Mouse (Mus musculus) kidney, postnatal 0 days (tissue): Measurements from ENCODE around the gene Aph1a. TPM values are rescaled to one million over a fixed set of nuclear protein-coding genes. Genes with fewer than 3 reads are reported as not detected.

Source experiments
- ATAC-seq: fragments of 200-750 bp; cut with Nextera tagmentation; replicated peaks from 2 replicates; pipeline ENCODE4 v1.8.0; 2017; ENCODE audit warnings: low read depth, moderate number of reproducible peaks, moderate TSS enrichment, moderate library complexity; ENCODE audit not compliant: low FRiP score
- DNase-seq: peaks from one replicate; pipeline ENCODE4 v3.0.0-alpha.2; 2016; ENCODE audit warnings: low spot score
- H3K27ac ChIP-seq: fragments of 300-500 bp; sonication (generic); 2 replicates; pipeline ENCODE4 v1.5.1; 2014; ENCODE audit warnings: mild to moderate bottlenecking
- H3K27me3 ChIP-seq: fragments of 300-500 bp; sonication (generic); 2 replicates; pipeline ENCODE4 v1.6.1; 2014; ENCODE audit warnings: low read length, mixed read lengths; ENCODE audit not compliant: insufficient read depth
- H3K36me3 ChIP-seq: fragments of 300-500 bp; sonication (generic); 2 replicates; pipeline ENCODE4 v1.6.1; 2014; ENCODE audit warnings: low read length, mixed read lengths; ENCODE audit not compliant: insufficient read depth
- H3K4me1 ChIP-seq: fragments of 300-500 bp; sonication (generic); replicated peaks from 2 replicates; pipeline ENCODE4 v1.6.1; 2014; ENCODE audit warnings: antibody characterized with exemption, low read length, mixed read lengths; ENCODE audit not compliant: insufficient read depth
- H3K4me2 ChIP-seq: fragments of 300-500 bp; sonication (generic); 2 replicates; pipeline ENCODE4 v1.6.1; 2014; ENCODE audit warnings: mild to moderate bottlenecking, low read length, moderate library complexity, mixed read lengths
- H3K4me3 ChIP-seq: fragments of 300-500 bp; sonication (generic); replicated peaks from 2 replicates; pipeline ENCODE4 v1.5.1; 2014; ENCODE audit warnings: low read depth, low read length
- H3K9ac ChIP-seq: fragments of 300-500 bp; sonication (generic); 2 replicates; pipeline ENCODE4 v1.6.1; 2014; ENCODE audit warnings: low read depth, low read length
- H3K9me3 ChIP-seq: fragments of 300-500 bp; sonication (generic); replicated peaks from 2 replicates; pipeline ENCODE4 v1.6.1; 2016; ENCODE audit warnings: low read length, inconsistent platforms, mixed read lengths
- CTCF ChIP-seq: IDR thresholded peaks from 2 replicates; pipeline ENCODE4 v1.5.1; 2016; ENCODE audit warnings: antibody characterized with exemption, low read depth, mild to moderate bottlenecking, moderate library complexity
- WGBS: fragments of 180-500 bp; shearing (Covaris S2); extraction: QIAGEN DNeasy Blood & Tissue Kit; methylation state at CpG from one replicate; pipeline ENCODE4 v1.1.7; 2014; 5-methylcytosine and 5-hydroxymethylcytosine counted together
- polyA plus RNA-seq: library from polyadenylated mRNA; unstranded; fragments of >200 nt; fragmentation: Nextera tagmentation; extraction: Ambion mirVana; gene quantifications from 2 replicates; pipeline ENCODE4 v1.2.1, GENCODE M21; 2015

Gene Aph1a
- polyA plus RNA-seq, 1 experiment from 2014 or later = 48.7 TPM

DNA sequence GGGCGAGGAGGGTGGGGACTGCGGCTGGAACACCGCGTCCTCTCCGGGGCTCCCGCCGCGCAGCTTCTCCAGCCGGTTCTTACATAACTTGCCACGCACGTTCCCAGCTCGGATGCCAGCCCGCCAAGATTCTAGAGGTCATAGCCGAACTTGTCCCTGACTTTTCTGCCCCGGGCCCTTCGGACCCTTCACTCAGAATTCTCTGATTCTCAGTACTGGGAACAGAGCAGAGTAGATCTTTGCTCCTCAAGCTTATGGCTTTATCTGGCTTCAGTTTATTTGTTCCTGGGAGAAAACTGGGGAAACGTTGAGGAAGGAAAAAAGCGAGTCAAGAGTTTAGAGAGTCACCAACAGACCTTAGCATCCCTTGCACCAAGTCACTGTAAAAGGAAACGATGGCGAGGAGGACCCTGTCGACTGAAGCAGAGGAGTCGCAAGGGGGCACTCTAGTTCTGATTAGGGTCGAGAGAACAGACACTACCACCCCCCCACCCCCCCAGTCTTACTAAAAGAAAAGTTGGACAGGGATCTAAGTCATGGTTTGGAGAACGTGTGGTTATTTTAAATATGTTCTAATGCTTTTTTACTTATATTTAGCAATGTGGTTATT, 10.8 kb upstream of the Aph1a start:
- Histone ChIP-seq H3K9ac (peak overlapping the region; percentile 5; the same call in 1 of the 2 replicates), H3K4me1 (peaks cover 6% of the 10 kb centered on the region; the same call in 1 of the 2 replicates), H3K36me3 (0 out of 2 replicates have a peak, but pooled peaks cover 3% of the 10 kb centered on the region), H3K27ac (0 out of 2 replicates have a peak overlapping the region, but pooled peaks have one; percentile 0), H3K4me2 (peak overlapping the region; percentile 97), H3K27me3 (no peaks in the 10 kb centered on the region), H3K4me3 (peak overlapping the region; percentile 26), H3K9me3 (no peaks in the 10 kb centered on the region)
- peak; percentile 71 for TF ChIP-seq CTCF
- no peak for ATAC-seq
- DNase-seq = peak; percentile 93
- WGBS = 3% methylated on average over 24 of the region's 24 CpGs

DNA sequence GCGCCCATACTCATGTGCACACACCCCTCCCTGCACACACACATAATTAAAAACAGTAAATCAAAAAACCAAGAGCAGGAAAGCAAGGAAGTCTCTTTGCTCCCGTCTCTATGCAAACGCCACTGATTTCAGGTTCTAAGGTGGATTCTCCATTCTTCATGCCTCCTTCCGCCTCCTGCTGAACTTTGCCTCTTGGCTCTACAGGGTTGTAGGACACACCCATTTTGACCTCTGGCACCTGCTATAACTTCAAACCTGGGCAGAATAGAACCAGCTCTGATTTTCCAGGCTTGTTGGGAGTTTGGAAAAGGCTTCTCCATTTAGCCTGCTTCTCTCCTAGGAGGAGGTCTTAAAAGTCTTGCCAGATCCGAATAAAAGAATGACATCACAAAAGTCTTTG, 9.4 kb upstream of the Aph1a start:
- no peak for TF ChIP-seq CTCF
- H3K27ac ChIP-seq = no peak overlapping the region
- H3K4me1 ChIP-seq = peaks cover 6% of the 10 kb centered on the region; the same call in 1 of the 2 replicates
- ATAC-seq (no peak), DNase-seq (no peak)
- H3K27me3 ChIP-seq = no peaks in the 10 kb centered on the region
- H3K9me3 ChIP-seq = no peaks in the 10 kb centered on the region
- H3K4me2 ChIP-seq = no peak overlapping the region
- H3K4me3 ChIP-seq = no peak overlapping the region
- H3K36me3 ChIP-seq = 0 out of 2 replicates have a peak, but pooled peaks cover 3% of the 10 kb centered on the region
- 63% methylated on average over 5 of the region's 5 CpGs for WGBS
- H3K9ac ChIP-seq = no peak overlapping the region

DNA sequence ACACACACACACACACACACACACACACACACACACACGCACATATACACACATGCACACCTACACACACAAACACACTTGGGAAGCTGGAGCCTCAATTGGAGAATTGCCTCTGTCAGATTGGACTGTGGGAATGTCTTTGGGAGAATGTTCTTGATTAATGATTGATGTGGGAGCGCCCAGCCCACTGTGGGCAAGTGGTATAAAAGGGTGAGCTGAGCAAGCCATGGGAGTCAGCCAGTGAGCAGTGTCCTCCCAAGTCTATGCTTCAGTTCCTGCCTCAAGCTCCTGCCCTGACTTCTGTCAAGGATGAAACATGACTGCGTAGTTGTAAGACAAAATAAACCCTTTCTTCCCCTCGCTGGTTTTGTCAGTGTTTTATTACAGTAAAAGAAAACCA, 6.2 kb upstream of the Aph1a start:
- H3K36me3 ChIP-seq = 0 out of 2 replicates have a peak, but pooled peaks cover 3% of the 10 kb centered on the region
- H3K27ac ChIP-seq = no peak overlapping the region
- no peaks in the 10 kb centered on the region for H3K9me3 ChIP-seq
- H3K4me3 ChIP-seq = no peak overlapping the region
- no peaks in the 10 kb centered on the region for H3K27me3 ChIP-seq
- WGBS = 38% methylated on average over 4 of the region's 4 CpGs
- peaks cover 20% of the 10 kb centered on the region for H3K4me1 ChIP-seq
- TF ChIP-seq CTCF = no peak
- ATAC-seq (0 out of 2 replicates have a peak, but pooled peaks have one; percentile 38), DNase-seq (no peak)
- no peak overlapping the region for H3K9ac ChIP-seq
- H3K4me2 ChIP-seq = no peak overlapping the region

DNA sequence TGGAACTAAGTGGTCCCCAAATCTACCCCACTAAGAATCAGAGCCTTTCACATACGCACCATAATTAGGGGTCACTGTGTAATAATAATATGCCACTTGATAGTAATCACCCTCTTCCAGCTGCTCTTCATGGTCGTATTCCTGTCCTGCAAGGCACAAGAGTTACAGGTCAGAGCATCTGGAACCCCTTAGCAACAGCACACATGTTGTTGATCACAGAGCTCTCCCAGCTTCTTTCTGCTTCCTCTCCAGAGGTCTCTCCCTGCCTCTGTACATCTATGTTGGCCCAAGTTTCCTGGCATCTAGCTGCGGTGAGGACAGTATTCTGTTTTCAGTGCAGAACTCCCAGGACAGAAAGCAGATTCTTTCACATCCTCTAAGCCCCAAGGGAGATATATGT, 4.1 kb upstream of the Aph1a start:
- Histone ChIP-seq H3K4me3 (no peak overlapping the region), H3K27me3 (no peaks in the 10 kb centered on the region), H3K9me3 (no peaks in the 10 kb centered on the region), H3K27ac (no peak overlapping the region), H3K36me3 (0 out of 2 replicates have a peak, but pooled peaks cover 3% of the 10 kb centered on the region), H3K9ac (no peak overlapping the region), H3K4me1 (peaks cover 19% of the 10 kb centered on the region), H3K4me2 (no peak overlapping the region)
- no peak for TF ChIP-seq CTCF
- ATAC-seq (no peak), DNase-seq (no peak)
- 79% methylated on average over 3 of the region's 3 CpGs for WGBS

DNA sequence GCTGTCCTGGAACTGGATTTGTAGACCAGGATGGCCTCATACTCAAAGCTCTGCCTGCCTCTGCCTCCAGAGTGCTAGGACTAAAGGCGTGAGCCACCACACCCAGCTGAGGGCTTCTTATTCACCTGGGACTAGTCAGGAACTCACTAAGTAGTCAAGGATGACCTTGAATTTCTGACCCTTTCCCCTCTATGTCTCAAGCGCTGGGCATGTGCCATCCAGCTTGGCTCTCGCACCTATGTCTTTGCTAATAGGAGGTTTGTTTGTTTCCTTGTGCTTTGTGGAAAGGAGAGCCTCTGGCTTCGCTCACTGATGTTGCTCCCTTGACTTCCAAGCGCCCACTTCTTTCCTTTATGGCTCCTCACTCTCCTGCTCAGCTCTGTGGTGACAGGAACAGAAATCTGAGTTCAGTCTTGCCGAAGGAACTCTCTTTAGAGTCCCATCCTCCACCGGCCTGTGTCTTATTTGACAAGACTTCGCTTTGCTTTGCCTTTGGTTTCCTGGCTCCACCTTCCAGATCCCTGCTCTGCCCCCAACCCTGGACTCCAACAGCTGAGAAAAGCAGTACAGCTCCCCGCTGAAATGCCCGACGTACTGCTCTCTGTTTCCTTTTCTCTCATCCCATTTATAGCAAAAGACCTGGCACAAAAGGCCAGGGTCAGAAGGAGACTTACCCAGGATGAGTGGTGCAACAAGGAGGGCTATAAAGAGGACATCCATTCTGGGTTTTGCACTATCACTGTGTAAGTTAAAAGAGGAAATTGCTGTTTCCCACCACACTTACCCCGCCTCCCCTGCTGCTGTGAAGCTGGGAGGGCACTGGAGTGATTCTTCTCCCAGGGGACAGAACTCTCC, 2.3 kb upstream of the Aph1a start, which contains the start of gene BC028528:
TSS of gene BC028528 (minus strand) at position 795 of the 855 bp plus-strand sequence.
- TF ChIP-seq CTCF = no peak
- Histone ChIP-seq H3K4me3 (peak within 1 kb of the TSS; percentile 28), H3K4me1 (peaks cover 22% of the 10 kb centered on the region), H3K36me3 (0 out of 2 replicates have a peak, but pooled peaks cover 3% of the 10 kb centered on the region), H3K4me2 (peak within 1 kb of the TSS; percentile 54), H3K9ac (peak within 1 kb of the TSS; percentile 52), H3K9me3 (no peaks in the 10 kb centered on the region), H3K27ac (peak within 1 kb of the TSS; percentile 88), H3K27me3 (no peaks in the 10 kb centered on the region)
- DNase-seq = peak; percentile 88
- WGBS = 17% methylated on average over 12 of the region's 12 CpGs
- ATAC-seq = no peak
